Mouse (Mus musculus): Measurements from ENCODE around the gene Stx3. TPM values are rescaled to one million over a fixed set of nuclear protein-coding genes. Genes with fewer than 3 reads are reported as not detected.
A peak's percentile ranks its signal among the peaks of the same experiment; 100 is the strongest.

Stx3 gene
- 2.2 and 2.4 TPM in 2 replicates for polyA plus RNA-seq (2012; rRNA removed)

- DNase-seq, result no peak
- WGBS, result 1% methylated on average over 20 of the region's 20 CpGs
- Histone ChIP-seq H3K4me1 (replicated peaks; ENCODE audit: control insufficient read depth, insufficient read depth, low read length) (peaks cover 4% of the 10 kb centered on the region; the same call in 1 of the 2 replicates), H3K4me3 (ENCODE audit: control insufficient read depth, insufficient read depth, low read length) (peak within 1 kb of the TSS; percentile 39), H3K27me3 (ENCODE audit: control insufficient read depth, insufficient read depth, low read length) (peaks cover 24% of the 10 kb centered on the region), H3K36me3 (ENCODE audit: control insufficient read depth, insufficient read depth, low read length) (no peaks in the 10 kb centered on the region), H3K27ac (ENCODE audit: control insufficient read depth, insufficient read depth, low read length) (no peak within 1 kb of the TSS)
- TF ChIP-seq CTCF (IDR thresholded peaks at IDR 0.05; ENCODE audit: borderline replicate concordance, control insufficient read depth, extremely low read depth, insufficient read depth, low read length, poor library complexity) (no peak), POLR2A (IDR thresholded peaks at IDR 0.05; ENCODE audit: control insufficient read depth, extremely low read depth, insufficient read depth, low read length, poor library complexity) (no peak)
Observed at GRCm38 (mm10) chr19:11819143-11819700, at the start of gene Stx3. Gene Stx3, minus strand, starts transcription at chr19:11819403.

- TF ChIP-seq POLR2A (IDR thresholded peaks at IDR 0.05; ENCODE audit: control insufficient read depth, extremely low read depth, insufficient read depth, low read length, poor library complexity) (no peak), CTCF (IDR thresholded peaks at IDR 0.05; ENCODE audit: borderline replicate concordance, control insufficient read depth, extremely low read depth, insufficient read depth, low read length, poor library complexity) (no peak)
- H3K36me3 ChIP-seq (ENCODE audit: control insufficient read depth, insufficient read depth, low read length), result no peaks in the 10 kb centered on the region
- WGBS, result 88% methylated on average over 2 of the region's 2 CpGs
- no peak for DNase-seq
- H3K27me3 ChIP-seq (ENCODE audit: control insufficient read depth, insufficient read depth, low read length), result no peaks in the 10 kb centered on the region
- H3K4me1 ChIP-seq (replicated peaks; ENCODE audit: control insufficient read depth, insufficient read depth, low read length), result no peaks in the 10 kb centered on the region
- H3K27ac ChIP-seq (ENCODE audit: control insufficient read depth, insufficient read depth, low read length), result no peak overlapping the region
- no peak overlapping the region for H3K4me3 ChIP-seq (ENCODE audit: control insufficient read depth, insufficient read depth, low read length)
Observed at GRCm38 (mm10) chr19:11867837-11868236, 48.6 kb upstream of the Stx3 start.

GRCm38 (mm10) chr19:11860966-11861365, 41.8 kb upstream of the Stx3 start, which contains the start of gene Olfr1418:
Gene Olfr1418, minus strand, starts transcription at chr19:11861066.
- H3K27ac ChIP-seq (ENCODE audit: control insufficient read depth, insufficient read depth, low read length), result no peak within 1 kb of the TSS
- 93% methylated on average over 1 of the region's 1 CpGs for whole genome bisulfite sequencing
- TF ChIP-seq POLR2A (IDR thresholded peaks at IDR 0.05; ENCODE audit: control insufficient read depth, extremely low read depth, insufficient read depth, low read length, poor library complexity), result no peak
- TF ChIP-seq CTCF (IDR thresholded peaks at IDR 0.05; ENCODE audit: borderline replicate concordance, control insufficient read depth, extremely low read depth, insufficient read depth, low read length, poor library complexity), result no peak
- H3K27me3 ChIP-seq (ENCODE audit: control insufficient read depth, insufficient read depth, low read length), result no peaks in the 10 kb centered on the region
- H3K4me3 ChIP-seq (ENCODE audit: control insufficient read depth, insufficient read depth, low read length), result no peak within 1 kb of the TSS
- no peaks in the 10 kb centered on the region for H3K4me1 ChIP-seq (replicated peaks; ENCODE audit: control insufficient read depth, insufficient read depth, low read length)
- no peaks in the 10 kb centered on the region for H3K36me3 ChIP-seq (ENCODE audit: control insufficient read depth, insufficient read depth, low read length)
- DNase-seq, result no peak

GRCm38 (mm10) chr19:11856506-11856905, 37.3 kb upstream of the Stx3 start:
- 89% methylated on average over 6 of the region's 6 CpGs for WGBS
- H3K27ac ChIP-seq (ENCODE audit: control insufficient read depth, insufficient read depth, low read length), result no peak overlapping the region

GRCm38 (mm10) chr19:11854821-11855220, 35.6 kb upstream of the Stx3 start:
- WGBS, result 95% methylated on average over 2 of the region's 2 CpGs

More at GRCm38 (mm10) chr19:11856506-11856905, 37.3 kb upstream of the Stx3 start:
- Histone ChIP-seq H3K27me3 (ENCODE audit: control insufficient read depth, insufficient read depth, low read length) (no peaks in the 10 kb centered on the region), H3K36me3 (ENCODE audit: control insufficient read depth, insufficient read depth, low read length) (no peaks in the 10 kb centered on the region), H3K4me1 (replicated peaks; ENCODE audit: control insufficient read depth, insufficient read depth, low read length) (no peaks in the 10 kb centered on the region), H3K4me3 (ENCODE audit: control insufficient read depth, insufficient read depth, low read length) (no peak overlapping the region)
- no peak for DNase-seq
- TF ChIP-seq POLR2A (IDR thresholded peaks at IDR 0.05; ENCODE audit: control insufficient read depth, extremely low read depth, insufficient read depth, low read length, poor library complexity) (no peak), CTCF (IDR thresholded peaks at IDR 0.05; ENCODE audit: borderline replicate concordance, control insufficient read depth, extremely low read depth, insufficient read depth, low read length, poor library complexity) (no peak)

GRCm38 (mm10) chr19:11852652-11853051, 33.4 kb upstream of the Stx3 start:
- WGBS, result 49% methylated on average over 4 of the region's 4 CpGs
- H3K27ac ChIP-seq (ENCODE audit: control insufficient read depth, insufficient read depth, low read length), result no peak overlapping the region
- TF ChIP-seq CTCF (IDR thresholded peaks at IDR 0.05; ENCODE audit: borderline replicate concordance, control insufficient read depth, extremely low read depth, insufficient read depth, low read length, poor library complexity) (no peak), POLR2A (IDR thresholded peaks at IDR 0.05; ENCODE audit: control insufficient read depth, extremely low read depth, insufficient read depth, low read length, poor library complexity) (no peak)
- no peaks in the 10 kb centered on the region for H3K27me3 ChIP-seq (ENCODE audit: control insufficient read depth, insufficient read depth, low read length)
- no peak for DNase-seq
- no peak overlapping the region for H3K4me3 ChIP-seq (ENCODE audit: control insufficient read depth, insufficient read depth, low read length)
- H3K4me1 ChIP-seq (replicated peaks; ENCODE audit: control insufficient read depth, insufficient read depth, low read length), result no peaks in the 10 kb centered on the region
- H3K36me3 ChIP-seq (ENCODE audit: control insufficient read depth, insufficient read depth, low read length), result no peaks in the 10 kb centered on the region

More at GRCm38 (mm10) chr19:11854821-11855220, 35.6 kb upstream of the Stx3 start:
- H3K4me3 ChIP-seq (ENCODE audit: control insufficient read depth, insufficient read depth, low read length), result no peak overlapping the region
- H3K27ac ChIP-seq (ENCODE audit: control insufficient read depth, insufficient read depth, low read length), result no peak overlapping the region
- DNase-seq, result no peak
- H3K27me3 ChIP-seq (ENCODE audit: control insufficient read depth, insufficient read depth, low read length), result no peaks in the 10 kb centered on the region
- TF ChIP-seq POLR2A (IDR thresholded peaks at IDR 0.05; ENCODE audit: control insufficient read depth, extremely low read depth, insufficient read depth, low read length, poor library complexity) (no peak), CTCF (IDR thresholded peaks at IDR 0.05; ENCODE audit: borderline replicate concordance, control insufficient read depth, extremely low read depth, insufficient read depth, low read length, poor library complexity) (no peak)
- no peaks in the 10 kb centered on the region for H3K36me3 ChIP-seq (ENCODE audit: control insufficient read depth, insufficient read depth, low read length)
- H3K4me1 ChIP-seq (replicated peaks; ENCODE audit: control insufficient read depth, insufficient read depth, low read length), result no peaks in the 10 kb centered on the region

All from thymus, adult 2 months (tissue).